Mouse (Mus musculus): ENCODE results near the gene Art5. TPM values are rescaled to one million over a fixed set of nuclear protein-coding genes. Genes with fewer than 3 reads are reported as not detected.
A peak's percentile ranks its signal among the peaks of the same experiment; 100 is the strongest.

Art5 gene
- polyA plus RNA-seq, 1 experiment from 2014 or later: 0.21 TPM

- no peak for DNase-seq (ENCODE audit: low spot score)
- WGBS: 88% methylated on average over 8 of the region's 8 CpGs
- Histone ChIP-seq H3K9me3 (ENCODE audit: control insufficient read depth, low read length) (no peaks in the 10 kb centered on the region), H3K4me3 (ENCODE audit: low read depth, low read length) (no peak overlapping the region), H3K27ac (replicated peaks) (no peak overlapping the region), H3K4me2 (replicated peaks; ENCODE audit: low read depth) (no peak overlapping the region), H3K9ac (ENCODE audit: low read length) (no peak overlapping the region), H3K27me3 (ENCODE audit: control insufficient read depth, insufficient read depth, low read length) (no peaks in the 10 kb centered on the region), H3K4me1 (replicated peaks; ENCODE audit: control insufficient read depth, insufficient read depth) (no peaks in the 10 kb centered on the region), H3K36me3 (ENCODE audit: control insufficient read depth, insufficient read depth, low read length) (peaks cover 27% of the 10 kb centered on the region)
- TF ChIP-seq CTCF (IDR thresholded peaks at IDR 0.05; ENCODE audit: low read depth) (no peak), EP300 (optimal IDR thresholded peaks at IDR 0.05) (no peak)
- no peak for ATAC-seq (ENCODE audit: low FRiP score, low TSS enrichment)
Measured at GRCm38 (mm10) chr7:102080311-102080710, 29.0 kb downstream of the Art5 start.

- WGBS: 66% methylated on average over 7 of the region's 7 CpGs
- Histone ChIP-seq H3K27ac (replicated peaks) (no peak overlapping the region), H3K9ac (ENCODE audit: low read length) (no peak overlapping the region), H3K9me3 (ENCODE audit: control insufficient read depth, low read length) (no peaks in the 10 kb centered on the region), H3K27me3 (ENCODE audit: control insufficient read depth, insufficient read depth, low read length) (no peaks in the 10 kb centered on the region), H3K4me2 (replicated peaks; ENCODE audit: low read depth) (no peak overlapping the region), H3K4me1 (replicated peaks; ENCODE audit: control insufficient read depth, insufficient read depth) (no peaks in the 10 kb centered on the region), H3K36me3 (ENCODE audit: control insufficient read depth, insufficient read depth, low read length) (peaks cover 28% of the 10 kb centered on the region), H3K4me3 (ENCODE audit: low read depth, low read length) (no peak overlapping the region)
- peak; percentile 37 for DNase-seq (ENCODE audit: low spot score)
- peak; percentile 74; the same call in 1 of the 2 replicates for ATAC-seq (ENCODE audit: low FRiP score, low TSS enrichment)
- TF ChIP-seq EP300 (optimal IDR thresholded peaks at IDR 0.05): no peak
- peak; percentile 84 for TF ChIP-seq CTCF (IDR thresholded peaks at IDR 0.05; ENCODE audit: low read depth)
Measured at GRCm38 (mm10) chr7:102078517-102078916, 30.8 kb downstream of the Art5 start.

GRCm38 (mm10) chr7:102076714-102077296 lies 32.5 kb downstream of the Art5 start:
- Histone ChIP-seq H3K4me1 (replicated peaks; ENCODE audit: control insufficient read depth, insufficient read depth) (no peaks in the 10 kb centered on the region), H3K27me3 (ENCODE audit: control insufficient read depth, insufficient read depth, low read length) (no peaks in the 10 kb centered on the region), H3K4me2 (replicated peaks; ENCODE audit: low read depth) (no peak overlapping the region), H3K9ac (ENCODE audit: low read length) (no peak overlapping the region), H3K4me3 (ENCODE audit: low read depth, low read length) (no peak overlapping the region), H3K36me3 (ENCODE audit: control insufficient read depth, insufficient read depth, low read length) (peaks cover 30% of the 10 kb centered on the region), H3K9me3 (ENCODE audit: control insufficient read depth, low read length) (no peaks in the 10 kb centered on the region), H3K27ac (replicated peaks) (no peak overlapping the region)
- ATAC-seq (ENCODE audit: low FRiP score, low TSS enrichment): no peak; the same call in 1 of the 2 replicates
- WGBS: 73% methylated on average over 7 of the region's 7 CpGs
- peak; percentile 75 for TF ChIP-seq CTCF (IDR thresholded peaks at IDR 0.05; ENCODE audit: low read depth)
- TF ChIP-seq EP300 (optimal IDR thresholded peaks at IDR 0.05): no peak
- DNase-seq (ENCODE audit: low spot score): no peak

GRCm38 (mm10) chr7:102066363-102066762 lies 42.9 kb downstream of the Art5 start:
- DNase-seq (ENCODE audit: low spot score) (no peak), ATAC-seq (ENCODE audit: low FRiP score, low TSS enrichment) (no peak)
- WGBS: 54% methylated on average over 6 of the region's 6 CpGs
- Histone ChIP-seq H3K9me3 (ENCODE audit: control insufficient read depth, low read length) (no peaks in the 10 kb centered on the region), H3K9ac (ENCODE audit: low read length) (no peak overlapping the region), H3K27ac (replicated peaks) (no peak overlapping the region), H3K4me1 (replicated peaks; ENCODE audit: control insufficient read depth, insufficient read depth) (peaks cover 7% of the 10 kb centered on the region; the same call in 1 of the 2 replicates), H3K4me2 (replicated peaks; ENCODE audit: low read depth) (peak overlapping the region; percentile 51), H3K36me3 (ENCODE audit: control insufficient read depth, insufficient read depth, low read length) (no peaks in the 10 kb centered on the region), H3K4me3 (ENCODE audit: low read depth, low read length) (peak overlapping the region; percentile 71; the same call in 1 of the 2 replicates), H3K27me3 (ENCODE audit: control insufficient read depth, insufficient read depth, low read length) (no peaks in the 10 kb centered on the region)
- TF ChIP-seq CTCF (IDR thresholded peaks at IDR 0.05; ENCODE audit: low read depth): no peak
- TF ChIP-seq EP300 (optimal IDR thresholded peaks at IDR 0.05): no peak

- H3K36me3 ChIP-seq (ENCODE audit: control insufficient read depth, insufficient read depth, low read length): no peaks in the 10 kb centered on the region
- peak; percentile 95 for DNase-seq (ENCODE audit: low spot score)
- peak within 1 kb of the TSS; percentile 71 for H3K4me3 ChIP-seq (ENCODE audit: low read depth, low read length)
- H3K27ac ChIP-seq (replicated peaks): peak within 1 kb of the TSS; percentile 87
- TF ChIP-seq EP300 (optimal IDR thresholded peaks at IDR 0.05) (no peak), CTCF (IDR thresholded peaks at IDR 0.05; ENCODE audit: low read depth) (no peak)
- H3K27me3 ChIP-seq (ENCODE audit: control insufficient read depth, insufficient read depth, low read length): no peaks in the 10 kb centered on the region
- H3K9me3 ChIP-seq (ENCODE audit: control insufficient read depth, low read length): no peaks in the 10 kb centered on the region
- WGBS: under 1% methylated on average over 56 of the region's 56 CpGs
- ATAC-seq (ENCODE audit: low FRiP score, low TSS enrichment): peak; percentile 98
- H3K9ac ChIP-seq (ENCODE audit: low read length): peak within 1 kb of the TSS; percentile 64
- peak within 1 kb of the TSS; percentile 70 for H3K4me2 ChIP-seq (replicated peaks; ENCODE audit: low read depth)
- H3K4me1 ChIP-seq (replicated peaks; ENCODE audit: control insufficient read depth, insufficient read depth): peaks cover 7% of the 10 kb centered on the region; the same call in 1 of the 2 replicates
Measured at GRCm38 (mm10) chr7:102065046-102065891, 44.0 kb downstream of the Art5 start, which contains the start of the genes Rnf121, Xndc1 and Xntrpc. Gene Rnf121, minus strand, starts transcription at chr7:102065469. Gene Xndc1, plus strand, starts transcription at chr7:102065511. Gene Xntrpc, plus strand, starts transcription at chr7:102065713.

Measured in stomach, postnatal 0 days (tissue).